Mouse (Mus musculus): ENCODE data around the gene Spata31d1b. TPM values are rescaled to one million over a fixed set of nuclear protein-coding genes. Genes with fewer than 3 reads are reported as not detected.

The Spata31d1b gene
- polyA plus RNA-seq, 1 experiment from 2014 or later: not detected

- Histone ChIP-seq H3K9me3 (no peaks in the 10 kb centered on the region), H3K4me1 (peaks cover 2% of the 10 kb centered on the region; the same call in 1 of the 2 replicates), H3K36me3 (peaks cover 25% of the 10 kb centered on the region), H3K9ac (no peak overlapping the region), H3K4me2 (no peak overlapping the region), H3K4me3 (no peak overlapping the region), H3K27ac (replicated peaks) (no peak overlapping the region), H3K27me3 (replicated peaks) (no peaks in the 10 kb centered on the region)
- no peak for ATAC-seq (ENCODE audit: extremely low read depth, insufficient number of reproducible peaks, low FRiP score, low TSS enrichment)
- WGBS: 66% methylated on average over 12 of the region's 12 CpGs
These were observed 38.2 kb downstream of the Spata31d1b start for GRCm38 (mm10) chr13:59750310-59750709.

DNA sequence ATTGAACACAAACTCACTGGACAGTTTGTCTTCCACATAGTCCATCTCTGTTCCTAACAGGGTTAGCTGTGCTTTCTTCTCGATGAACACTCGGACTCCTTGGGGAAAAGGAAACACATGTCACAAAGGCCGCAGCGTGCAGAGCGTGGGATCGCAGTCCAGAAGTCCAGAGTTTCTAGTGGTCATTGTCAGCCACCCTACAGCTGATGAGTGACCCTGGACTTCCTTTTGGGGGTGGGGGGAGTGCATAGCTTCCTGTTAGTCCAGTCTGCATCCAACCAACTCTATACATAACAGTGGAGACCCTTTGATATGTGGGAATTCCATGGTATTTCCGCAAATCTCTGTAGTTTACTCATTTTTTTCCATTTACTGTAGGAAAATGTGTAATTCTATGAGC lies 44.8 kb downstream of the Spata31d1b start:
- no peak overlapping the region for H3K4me3 ChIP-seq
- no peak for ATAC-seq (ENCODE audit: extremely low read depth, insufficient number of reproducible peaks, low FRiP score, low TSS enrichment)
- peaks cover 84% of the 10 kb centered on the region for H3K36me3 ChIP-seq
- no peak overlapping the region for H3K4me2 ChIP-seq
- H3K27ac ChIP-seq (replicated peaks): peak overlapping the region; percentile 54; the same call in 1 of the 2 replicates
- H3K9ac ChIP-seq: no peak overlapping the region
- H3K4me1 ChIP-seq: peaks cover 5% of the 10 kb centered on the region; the same call in 1 of the 2 replicates
- H3K27me3 ChIP-seq (replicated peaks): no peaks in the 10 kb centered on the region
- no peaks in the 10 kb centered on the region for H3K9me3 ChIP-seq
- 78% methylated on average over 7 of the region's 7 CpGs for WGBS

DNA sequence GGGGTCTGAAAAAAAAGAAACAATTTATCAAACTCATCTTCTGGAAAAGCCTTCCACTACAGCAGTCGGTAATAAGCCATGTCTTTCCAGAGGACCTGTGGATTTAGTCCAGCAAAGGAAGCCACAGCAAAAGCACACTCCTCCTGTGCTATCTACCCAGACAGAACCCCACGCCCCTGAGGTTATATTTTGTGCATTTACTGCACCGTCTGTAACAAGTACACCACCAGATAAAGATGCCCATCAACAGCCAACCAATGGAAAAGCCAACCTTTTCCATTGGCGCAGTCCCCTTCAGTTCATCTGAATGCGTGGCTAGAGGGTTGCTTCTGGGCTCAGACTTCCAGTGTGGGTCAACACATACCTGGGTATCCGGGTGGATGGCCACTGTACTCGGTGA lies 50.7 kb downstream of the Spata31d1b start:
- peaks cover 41% of the 10 kb centered on the region for H3K4me1 ChIP-seq
- H3K36me3 ChIP-seq: peaks cover 67% of the 10 kb centered on the region
- no peak for ATAC-seq (ENCODE audit: extremely low read depth, insufficient number of reproducible peaks, low FRiP score, low TSS enrichment)
- H3K27me3 ChIP-seq (replicated peaks): no peaks in the 10 kb centered on the region
- H3K27ac ChIP-seq (replicated peaks): no peak overlapping the region
- no peaks in the 10 kb centered on the region for H3K9me3 ChIP-seq
- H3K4me2 ChIP-seq: no peak overlapping the region
- no peak overlapping the region for H3K4me3 ChIP-seq
- H3K9ac ChIP-seq: no peak overlapping the region
- WGBS: 85% methylated on average over 7 of the region's 7 CpGs

DNA sequence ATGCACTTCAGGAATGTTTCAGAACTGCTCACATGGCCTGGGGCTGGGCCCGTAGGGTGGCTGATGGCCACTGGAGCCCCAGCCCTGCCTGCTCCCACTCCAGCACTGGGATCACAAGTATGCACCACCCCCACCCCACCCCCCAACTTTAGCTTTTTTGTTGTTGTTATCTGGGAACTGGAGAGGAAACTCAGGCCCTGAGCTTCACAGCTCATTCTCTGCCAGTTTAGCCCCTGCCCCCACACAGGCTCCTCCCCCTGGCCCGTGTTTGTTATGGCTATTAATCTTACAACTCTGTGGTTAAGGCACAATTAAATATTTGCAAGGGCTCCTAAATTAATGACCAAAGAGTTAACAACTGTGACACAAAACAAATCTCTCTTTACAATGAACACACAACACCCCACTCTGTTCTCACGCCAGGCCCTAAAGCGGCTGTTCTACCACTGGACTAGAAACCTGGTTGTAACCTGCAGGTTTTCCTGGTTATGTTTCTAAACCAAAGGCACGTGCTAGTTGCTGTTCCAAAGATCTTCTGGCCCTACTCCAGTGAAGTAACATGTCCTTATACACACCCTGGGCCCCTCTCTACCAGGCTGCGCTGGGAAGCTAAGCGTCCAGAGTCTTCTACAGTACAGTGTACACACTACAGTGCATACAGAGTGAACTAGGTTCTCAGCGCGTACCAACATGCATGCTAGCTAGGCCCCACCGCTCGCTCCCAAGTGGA lies 54.9 kb downstream of the Spata31d1b start:
- ATAC-seq (ENCODE audit: extremely low read depth, insufficient number of reproducible peaks, low FRiP score, low TSS enrichment): no peak
- peaks cover 59% of the 10 kb centered on the region for H3K4me1 ChIP-seq
- 47% methylated on average over 11 of the region's 11 CpGs for WGBS

DNA sequence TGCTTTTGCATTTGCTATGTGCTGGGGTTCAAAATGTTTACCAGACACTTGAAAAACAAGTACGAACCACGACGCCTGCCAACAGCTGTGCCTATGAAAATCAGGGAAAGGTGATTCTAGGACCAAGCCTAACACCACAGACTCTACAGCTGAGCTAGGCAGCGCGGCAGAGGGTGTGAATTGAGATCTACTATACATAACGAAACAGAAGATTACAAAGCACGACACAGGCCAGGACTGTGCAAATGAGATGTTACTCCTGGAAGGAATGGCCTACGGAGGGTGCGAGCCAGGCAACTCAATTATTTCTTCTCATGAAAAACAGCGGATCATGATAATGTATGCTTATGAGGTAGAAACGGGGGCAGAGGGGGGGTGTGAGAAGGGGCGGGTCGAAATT lies 56.4 kb downstream of the Spata31d1b start:
- H3K9me3 ChIP-seq: no peaks in the 10 kb centered on the region
- peaks cover 63% of the 10 kb centered on the region for H3K4me1 ChIP-seq
- H3K27ac ChIP-seq (replicated peaks): peak overlapping the region; percentile 99
- H3K9ac ChIP-seq: peak overlapping the region; percentile 93
- peak overlapping the region; percentile 87 for H3K4me2 ChIP-seq
- H3K36me3 ChIP-seq: peaks cover 32% of the 10 kb centered on the region
- no peak for ATAC-seq (ENCODE audit: extremely low read depth, insufficient number of reproducible peaks, low FRiP score, low TSS enrichment)
- H3K4me3 ChIP-seq: peak overlapping the region; percentile 87
- 14% methylated on average over 13 of the region's 13 CpGs for WGBS
- H3K27me3 ChIP-seq (replicated peaks): no peaks in the 10 kb centered on the region

More for the DNA sequence above, 54.9 kb downstream of the Spata31d1b start:
- H3K9me3 ChIP-seq: no peaks in the 10 kb centered on the region
- H3K4me2 ChIP-seq: peak overlapping the region; percentile 87
- H3K27ac ChIP-seq (replicated peaks): peak overlapping the region; percentile 99
- peaks cover 31% of the 10 kb centered on the region for H3K36me3 ChIP-seq
- H3K9ac ChIP-seq: peak overlapping the region; percentile 93
- H3K27me3 ChIP-seq (replicated peaks): no peaks in the 10 kb centered on the region
- H3K4me3 ChIP-seq: peak overlapping the region; percentile 87

Other genes with a start within 250 kb of the Spata31d1b start
- 9.2 and 9.4 TPM in 2 replicates for gene Agtpbp1, start 127.1 kb upstream of the Spata31d1b start, polyA plus RNA-seq (2015; fragmentation: Nextera tagmentation; extraction: Ambion mirVana)
- 68.5 and 74.1 TPM in 2 replicates for gene Naa35, start 127.0 kb upstream of the Spata31d1b start, polyA plus RNA-seq (2015; fragmentation: Nextera tagmentation; extraction: Ambion mirVana)
- gene Golm1, start 36.5 kb upstream of the Spata31d1b start, polyA plus RNA-seq (2015; fragmentation: Nextera tagmentation; extraction: Ambion mirVana): 44.8 and 51.3 TPM in 2 replicates
- gene 4921517D22Rik, start 18.2 kb upstream of the Spata31d1b start, polyA plus RNA-seq (2015; fragmentation: Nextera tagmentation; extraction: Ambion mirVana): not detected in 2 replicates
- not detected in 2 replicates for gene Spata31d1a, start 2.0 kb upstream of the Spata31d1b start, polyA plus RNA-seq (2015; fragmentation: Nextera tagmentation; extraction: Ambion mirVana)
- not detected in 2 replicates for gene Spata31d1d, start 19.5 kb downstream of the Spata31d1b start, polyA plus RNA-seq (2015; fragmentation: Nextera tagmentation; extraction: Ambion mirVana)
- not detected in 2 replicates for gene 1700014D04Rik, start 34.5 kb downstream of the Spata31d1b start, polyA plus RNA-seq (2015; fragmentation: Nextera tagmentation; extraction: Ambion mirVana)
- gene Isca1, start 57.5 kb downstream of the Spata31d1b start, polyA plus RNA-seq (2015; fragmentation: Nextera tagmentation; extraction: Ambion mirVana): 169 and 173 TPM in 2 replicates
- gene Gm49354, start 70.0 kb downstream of the Spata31d1b start, polyA plus RNA-seq (2015; fragmentation: Nextera tagmentation; extraction: Ambion mirVana): not detected in 2 replicates
- gene Tut7, start 110.9 kb downstream of the Spata31d1b start, polyA plus RNA-seq (2015; fragmentation: Nextera tagmentation; extraction: Ambion mirVana): 30.6 and 32.7 TPM in 2 replicates

All from heart, embryonic 13.5 days (tissue).